Mouse (Mus musculus) lung, postnatal 4 days (tissue): ENCODE measurements around the gene Ankrd60.

Experiments
- DNase-seq, 2 experiments: peaks; one replicate each; pipeline ENCODE4 v3.0.0; 2021

The Ankrd60 gene

GRCm38 (mm10) chr2:173583455-173583854, 5.3 kb upstream of the Ankrd60 start:
- DNase-seq = peak; percentile 11 to 39

GRCm38 (mm10) chr2:173582903-173583302, 4.7 kb upstream of the Ankrd60 start:
- DNase-seq = no peak

GRCm38 (mm10) chr2:173581096-173581495, 2.9 kb upstream of the Ankrd60 start:
- DNase-seq = no peak

- peak in 1 of 2 experiments; percentile 11 for DNase-seq
These were observed 430 bp upstream of the Ankrd60 start for GRCm38 (mm10) chr2:173578595-173578994.

GRCm38 (mm10) chr2:173564179-173564578, 14.0 kb downstream of the Ankrd60 start:
- peak in 1 of 2 experiments; percentile 43 for DNase-seq

GRCm38 (mm10) chr2:173563336-173563735, 14.8 kb downstream of the Ankrd60 start:
- DNase-seq = no peak

- DNase-seq = peak; percentile 50 to 70
These were observed 16.2 kb downstream of the Ankrd60 start for GRCm38 (mm10) chr2:173561851-173562442.

- no peak for DNase-seq
These were observed 19.3 kb downstream of the Ankrd60 start for GRCm38 (mm10) chr2:173558754-173559396.

- DNase-seq = peak in 1 of 2 experiments; percentile 41
These were observed 24.3 kb downstream of the Ankrd60 start for GRCm38 (mm10) chr2:173553863-173554262.

GRCm38 (mm10) chr2:173550681-173551080, 27.5 kb downstream of the Ankrd60 start:
- no peak for DNase-seq

GRCm38 (mm10) chr2:173549236-173549635, 28.9 kb downstream of the Ankrd60 start:
- no peak for DNase-seq

GRCm38 (mm10) chr2:173545992-173546703, 32.0 kb downstream of the Ankrd60 start:
- peak; percentile 75 to 84 for DNase-seq

GRCm38 (mm10) chr2:173542716-173543115, 35.4 kb downstream of the Ankrd60 start:
- no peak for DNase-seq

GRCm38 (mm10) chr2:173541748-173542147, 36.4 kb downstream of the Ankrd60 start:
- no peak for DNase-seq

GRCm38 (mm10) chr2:173539781-173540180, 38.4 kb downstream of the Ankrd60 start:
- no peak for DNase-seq

GRCm38 (mm10) chr2:173535886-173536285, 42.3 kb downstream of the Ankrd60 start:
- DNase-seq = no peak

- no peak for DNase-seq
These were observed 42.8 kb downstream of the Ankrd60 start for GRCm38 (mm10) chr2:173535390-173535789.

- DNase-seq = no peak
These were observed 43.6 kb downstream of the Ankrd60 start for GRCm38 (mm10) chr2:173534581-173534980.

GRCm38 (mm10) chr2:173532711-173533462, 45.3 kb downstream of the Ankrd60 start:
- no peak for DNase-seq

GRCm38 (mm10) chr2:173528493-173528892, 49.7 kb downstream of the Ankrd60 start:
- DNase-seq = no peak

- DNase-seq = no peak
These were observed 55.8 kb downstream of the Ankrd60 start, which contains the start of gene 1700021F07Rik for GRCm38 (mm10) chr2:173522376-173522775. TSS of gene 1700021F07Rik (plus strand) at chr2:173522586.
